Mouse (Mus musculus): ENCODE results near the gene Lamtor2. TPM values are rescaled to one million over a fixed set of nuclear protein-coding genes. Genes with fewer than 3 reads are reported as not detected.

The Lamtor2 gene
- total and polyA plus RNA-seq, 2 experiments from 2014 or later = 45.1 to 198 TPM

DNA sequence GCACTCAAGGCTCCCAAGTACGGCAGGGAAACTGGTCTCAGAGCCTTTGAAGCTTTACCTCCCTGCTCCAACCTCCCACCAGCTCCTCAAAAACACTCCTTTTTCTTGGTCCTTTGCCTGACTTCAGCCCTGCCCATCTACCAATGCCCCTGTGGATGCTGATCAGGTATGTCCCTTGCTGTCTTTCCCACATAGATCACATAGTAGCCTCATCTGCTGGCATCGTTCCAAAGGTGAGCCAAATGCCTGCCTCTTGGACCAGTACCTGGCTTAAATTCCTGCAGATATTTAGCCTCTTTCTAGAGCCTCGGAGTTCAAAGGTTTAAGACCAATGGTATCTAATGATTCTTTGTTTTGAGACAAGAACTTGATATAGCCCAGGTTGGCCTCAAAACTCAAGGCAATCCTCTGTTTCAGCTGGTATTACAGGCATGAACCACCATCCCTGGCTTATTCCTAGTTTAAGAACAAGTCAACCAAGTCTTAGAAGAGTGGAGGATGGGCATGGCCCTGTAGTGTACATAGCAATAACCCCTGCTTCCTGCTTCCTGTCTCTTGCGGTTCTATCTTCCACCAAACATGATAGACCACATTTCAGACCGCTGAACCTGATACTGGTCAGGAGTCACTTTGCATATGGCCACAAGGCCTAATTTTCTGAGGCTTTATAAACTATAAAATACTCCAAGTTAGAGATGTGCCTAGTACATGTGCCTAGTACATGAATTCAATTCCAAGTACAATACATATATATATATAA lies 9.0 kb downstream of the Lamtor2 start:
- ATAC-seq (no peak), DNase-seq (ENCODE audit: low spot score) (no peak)
- TF ChIP-seq CTCF (IDR thresholded peaks at IDR 0.05; ENCODE audit: low read depth) = no peak
- H3K36me3 ChIP-seq (ENCODE audit: insufficient read depth, low read length) = 0 out of 2 replicates have a peak, but pooled peaks cover 4% of the 10 kb centered on the region
- no peak overlapping the region for H3K9ac ChIP-seq (replicated peaks; ENCODE audit: low read length)
- WGBS = 66% methylated on average over 5 of the region's 5 CpGs
- no peak overlapping the region for H3K4me3 ChIP-seq (ENCODE audit: low read length)
- H3K4me2 ChIP-seq (ENCODE audit: low read depth, low read length) = no peak overlapping the region
- H3K27me3 ChIP-seq (ENCODE audit: insufficient read depth, low read length) = no peaks in the 10 kb centered on the region
- peaks cover 5% of the 10 kb centered on the region for H3K4me1 ChIP-seq (ENCODE audit: insufficient read depth, low read length)
- H3K9me3 ChIP-seq (ENCODE audit: low read length) = no peaks in the 10 kb centered on the region
- H3K27ac ChIP-seq = no peak overlapping the region

DNA sequence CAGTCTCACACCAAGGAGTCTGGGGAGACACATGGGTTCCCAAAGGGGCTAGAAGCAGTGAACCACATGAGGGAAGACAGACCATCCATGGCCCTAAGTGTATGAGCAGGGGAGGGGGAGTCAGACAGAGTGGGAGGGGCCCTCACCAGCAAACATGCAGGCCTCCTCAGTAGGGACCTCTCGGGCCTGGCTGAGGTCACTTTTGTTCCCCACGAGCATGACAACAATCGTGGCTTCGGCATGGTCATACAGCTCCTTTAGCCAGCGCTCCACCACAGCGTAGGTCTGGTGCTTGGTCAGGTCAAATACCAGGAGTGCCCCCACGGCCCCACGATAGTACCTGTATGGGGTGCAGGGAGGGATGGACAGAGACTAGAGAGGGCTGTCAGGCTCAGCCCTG lies 9.7 kb downstream of the Lamtor2 start:
- WGBS = 81% methylated on average over 8 of the region's 8 CpGs
- Histone ChIP-seq H3K27me3 (ENCODE audit: insufficient read depth, low read length) (no peaks in the 10 kb centered on the region), H3K4me2 (ENCODE audit: low read depth, low read length) (no peak overlapping the region), H3K9me3 (ENCODE audit: low read length) (no peaks in the 10 kb centered on the region), H3K36me3 (ENCODE audit: insufficient read depth, low read length) (0 out of 2 replicates have a peak, but pooled peaks cover 10% of the 10 kb centered on the region), H3K9ac (replicated peaks; ENCODE audit: low read length) (no peak overlapping the region), H3K4me1 (ENCODE audit: insufficient read depth, low read length) (peaks cover 8% of the 10 kb centered on the region), H3K4me3 (ENCODE audit: low read length) (no peak overlapping the region), H3K27ac (0 out of 2 replicates have a peak overlapping the region, but pooled peaks have one; percentile 76)
- DNase-seq (ENCODE audit: low spot score) (no peak), ATAC-seq (no peak)
- TF ChIP-seq CTCF (IDR thresholded peaks at IDR 0.05; ENCODE audit: low read depth) = no peak

DNA sequence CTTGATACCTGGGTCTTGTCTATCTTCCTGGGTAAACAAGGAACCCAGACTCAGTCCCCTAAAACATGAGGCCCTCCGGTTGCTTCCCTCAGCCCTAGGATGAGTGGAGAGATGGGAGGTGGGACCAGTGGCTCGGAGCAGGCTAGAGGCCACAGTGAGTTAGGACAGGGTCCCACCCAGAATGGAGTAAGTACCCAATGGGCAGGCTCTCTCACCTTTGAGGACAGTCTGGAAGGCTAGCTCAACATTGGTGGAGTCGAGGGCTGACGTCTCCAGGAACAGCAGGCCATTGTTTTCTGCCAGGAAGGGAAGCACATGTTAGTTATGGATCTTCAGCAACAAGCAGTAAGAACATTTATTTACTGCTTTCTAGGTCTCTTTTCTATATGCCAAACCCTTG lies 10.4 kb downstream of the Lamtor2 start:
- no peak overlapping the region for H3K4me2 ChIP-seq (ENCODE audit: low read depth, low read length)
- peak overlapping the region; percentile 76 for H3K27ac ChIP-seq
- no peak for TF ChIP-seq CTCF (IDR thresholded peaks at IDR 0.05; ENCODE audit: low read depth)
- H3K9me3 ChIP-seq (ENCODE audit: low read length) = no peaks in the 10 kb centered on the region
- H3K9ac ChIP-seq (replicated peaks; ENCODE audit: low read length) = no peak overlapping the region
- H3K27me3 ChIP-seq (ENCODE audit: insufficient read depth, low read length) = no peaks in the 10 kb centered on the region
- 69% methylated on average over 4 of the region's 4 CpGs for WGBS
- no peak for DNase-seq (ENCODE audit: low spot score)
- peaks cover 14% of the 10 kb centered on the region for H3K36me3 ChIP-seq (ENCODE audit: insufficient read depth, low read length)
- no peak overlapping the region for H3K4me3 ChIP-seq (ENCODE audit: low read length)
- peaks cover 8% of the 10 kb centered on the region for H3K4me1 ChIP-seq (ENCODE audit: insufficient read depth, low read length)
- ATAC-seq = no peak

GRCm38 (mm10) chr3:88541622-88542401 lies 11.1 kb downstream of the Lamtor2 start:
- no peak overlapping the region for H3K4me2 ChIP-seq (ENCODE audit: low read depth, low read length)
- H3K4me1 ChIP-seq (ENCODE audit: insufficient read depth, low read length) = peaks cover 11% of the 10 kb centered on the region
- no peak for TF ChIP-seq CTCF (IDR thresholded peaks at IDR 0.05; ENCODE audit: low read depth)
- WGBS = 44% methylated on average over 6 of the region's 7 CpGs
- DNase-seq (ENCODE audit: low spot score) (peak; percentile 81), ATAC-seq (peak; percentile 67)
- H3K4me3 ChIP-seq (ENCODE audit: low read length) = no peak overlapping the region
- H3K27ac ChIP-seq = peak overlapping the region; percentile 76
- H3K9ac ChIP-seq (replicated peaks; ENCODE audit: low read length) = no peak overlapping the region
- no peaks in the 10 kb centered on the region for H3K27me3 ChIP-seq (ENCODE audit: insufficient read depth, low read length)
- H3K36me3 ChIP-seq (ENCODE audit: insufficient read depth, low read length) = peaks cover 21% of the 10 kb centered on the region
- no peaks in the 10 kb centered on the region for H3K9me3 ChIP-seq (ENCODE audit: low read length)

- Histone ChIP-seq H3K9me3 (ENCODE audit: low read length) (no peaks in the 10 kb centered on the region), H3K9ac (replicated peaks; ENCODE audit: low read length) (0 out of 2 replicates have a peak overlapping the region, but pooled peaks have one; percentile 28), H3K4me2 (ENCODE audit: low read depth, low read length) (no peak overlapping the region), H3K4me3 (ENCODE audit: low read length) (no peak overlapping the region), H3K36me3 (ENCODE audit: insufficient read depth, low read length) (peaks cover 24% of the 10 kb centered on the region), H3K27me3 (ENCODE audit: insufficient read depth, low read length) (no peaks in the 10 kb centered on the region), H3K4me1 (ENCODE audit: insufficient read depth, low read length) (peaks cover 26% of the 10 kb centered on the region), H3K27ac (peak overlapping the region; percentile 68)
- peak; percentile 38 for TF ChIP-seq CTCF (IDR thresholded peaks at IDR 0.05; ENCODE audit: low read depth)
- WGBS = 60% methylated on average over 5 of the region's 5 CpGs
- ATAC-seq = no peak
- DNase-seq (ENCODE audit: low spot score) = peak; percentile 53
Observed at GRCm38 (mm10) chr3:88540085-88540484, 12.8 kb downstream of the Lamtor2 start.

GRCm38 (mm10) chr3:88539397-88539796 lies 13.5 kb downstream of the Lamtor2 start:
- H3K9ac ChIP-seq (replicated peaks; ENCODE audit: low read length) = no peak overlapping the region
- no peak for TF ChIP-seq CTCF (IDR thresholded peaks at IDR 0.05; ENCODE audit: low read depth)
- H3K4me2 ChIP-seq (ENCODE audit: low read depth, low read length) = no peak overlapping the region
- H3K36me3 ChIP-seq (ENCODE audit: insufficient read depth, low read length) = peaks cover 24% of the 10 kb centered on the region
- DNase-seq (ENCODE audit: low spot score) (peak; percentile 46), ATAC-seq (no peak)
- no peaks in the 10 kb centered on the region for H3K9me3 ChIP-seq (ENCODE audit: low read length)
- H3K27me3 ChIP-seq (ENCODE audit: insufficient read depth, low read length) = no peaks in the 10 kb centered on the region
- H3K4me3 ChIP-seq (ENCODE audit: low read length) = no peak overlapping the region
- 9% methylated on average over 3 of the region's 3 CpGs for WGBS
- peaks cover 33% of the 10 kb centered on the region for H3K4me1 ChIP-seq (ENCODE audit: insufficient read depth, low read length)
- peak overlapping the region; percentile 68; the same call in 1 of the 2 replicates for H3K27ac ChIP-seq

Measured in hindbrain, postnatal 0 days (tissue).